Mouse (Mus musculus): ENCODE data around the gene Sgsh.
A peak's percentile ranks its signal among the peaks of the same experiment; 100 is the strongest.

Sgsh gene

GRCm38 (mm10) chr11:119307916-119308315 lies 47.4 kb downstream of the Sgsh start:
- no peak for DNase-seq (ENCODE audit: low read depth, low spot score)

DNA sequence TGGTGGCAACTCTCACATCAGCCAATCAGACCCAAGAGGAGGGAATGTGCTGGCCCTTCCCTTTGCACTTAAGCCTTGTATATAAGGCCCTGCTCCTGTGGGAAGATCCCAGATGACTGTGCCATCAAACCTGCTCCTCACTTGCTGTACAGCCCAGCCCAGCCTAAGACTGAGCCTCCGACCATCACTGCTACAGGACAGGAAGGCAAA lies 47.8 kb downstream of the Sgsh start, which contains the start of gene Card14:
Gene Card14 (plus strand): TSS at position 111 of the 210 bp plus-strand sequence.
- DNase-seq (ENCODE audit: low read depth, low spot score): no peak

DNA sequence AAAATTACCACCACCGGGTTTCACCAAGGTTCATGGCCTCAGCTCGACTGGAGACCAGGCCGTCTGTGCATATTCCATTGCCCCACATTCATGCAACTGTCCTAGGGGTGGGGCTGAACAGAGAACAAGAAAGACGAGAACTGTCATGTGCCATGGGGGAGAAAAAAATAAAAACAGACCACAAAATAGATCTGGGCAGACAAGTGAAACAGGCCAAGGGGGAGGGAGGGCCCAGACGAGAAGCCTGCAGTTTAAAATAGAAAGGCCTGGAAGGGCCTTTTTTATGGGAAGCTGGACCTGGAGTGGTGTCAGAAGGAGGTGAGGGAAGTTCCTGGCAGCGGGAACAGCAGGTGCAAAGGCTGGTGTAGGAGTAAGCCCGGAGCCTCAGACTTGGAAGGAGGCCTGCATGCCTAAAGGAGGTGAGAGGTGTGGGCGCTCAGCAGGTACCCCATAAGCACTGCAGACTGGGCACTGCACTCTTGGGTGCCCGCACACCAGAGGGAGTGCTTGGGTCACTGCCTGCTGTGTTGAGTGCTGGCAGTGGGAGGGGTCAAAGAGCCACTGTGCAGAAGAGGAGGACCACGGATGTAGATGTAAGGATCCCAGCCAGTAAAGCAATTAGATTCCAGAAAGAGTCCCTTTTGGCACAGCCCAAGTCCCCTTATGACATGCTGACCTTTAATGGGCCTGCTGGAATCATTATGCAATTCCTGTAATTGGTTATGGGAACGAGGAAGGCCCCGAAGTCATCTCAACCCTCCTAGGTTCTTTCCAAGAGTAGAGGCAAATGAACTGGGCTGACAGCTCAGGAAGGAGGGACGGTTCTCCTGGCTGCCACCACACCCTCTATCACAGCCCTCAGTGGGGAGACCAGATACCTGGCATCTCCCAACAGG lies 48.3 kb downstream of the Sgsh start:
- DNase-seq (ENCODE audit: low read depth, low spot score): no peak

DNA sequence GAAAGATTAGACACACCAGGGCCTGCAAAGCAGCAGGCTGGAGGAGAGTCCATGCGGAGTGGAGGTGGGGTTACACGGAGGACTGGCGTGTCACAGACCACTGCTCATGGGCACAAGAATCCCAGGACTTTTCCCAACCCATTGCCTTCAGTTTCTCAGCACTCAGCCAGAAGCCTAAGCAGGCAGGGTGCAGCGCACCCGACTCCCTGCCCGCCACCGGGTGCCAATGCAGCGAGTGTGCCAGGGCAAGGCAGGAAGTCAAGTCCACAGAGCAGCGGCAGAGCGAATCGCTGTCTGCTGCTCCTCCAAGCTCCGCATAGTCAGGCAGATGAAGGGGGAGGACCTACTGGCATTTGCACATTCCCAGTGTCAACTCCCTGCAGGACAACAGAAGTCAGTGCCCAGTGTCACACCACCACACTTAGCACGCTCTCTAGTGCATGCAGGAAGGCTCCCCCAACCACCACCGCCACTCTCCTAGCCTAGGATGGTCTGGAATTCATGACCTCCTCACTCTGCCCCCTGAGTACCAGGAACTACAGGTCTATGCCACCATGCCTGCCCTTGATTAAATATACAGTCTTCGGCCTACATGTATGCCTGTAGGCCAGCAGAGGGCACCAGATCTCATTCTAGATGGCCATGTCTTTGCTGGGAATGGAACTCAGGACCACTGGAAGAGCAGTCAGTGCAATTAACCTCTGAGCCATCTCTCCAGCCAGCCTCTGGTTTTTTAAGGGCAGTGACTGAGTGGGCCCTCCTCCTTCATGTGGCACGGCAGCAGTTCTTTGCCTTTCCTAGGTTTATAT lies 50.2 kb downstream of the Sgsh start:
- DNase-seq (ENCODE audit: low read depth, low spot score): peak; percentile 66

- DNase-seq (ENCODE audit: low read depth, low spot score): no peak
Measured at GRCm38 (mm10) chr11:119300986-119301385, 54.4 kb downstream of the Sgsh start.

GRCm38 (mm10) chr11:119300246-119300935 lies 54.9 kb downstream of the Sgsh start:
- no peak for DNase-seq (ENCODE audit: low read depth, low spot score)

- DNase-seq (ENCODE audit: low read depth, low spot score): peak; percentile 98
Measured at GRCm38 (mm10) chr11:119299391-119300245, 55.7 kb downstream of the Sgsh start, which contains the start of gene Eif4a3. TSS of gene Eif4a3 (minus strand) at chr11:119300089.

- no peak for DNase-seq (ENCODE audit: low read depth, low spot score)
Measured at GRCm38 (mm10) chr11:119298917-119299316, 56.4 kb downstream of the Sgsh start.

GRCm38 (mm10) chr11:119297996-119298395 lies 57.3 kb downstream of the Sgsh start:
- DNase-seq (ENCODE audit: low read depth, low spot score): peak; percentile 12

All from A20 (cell line).